ENCODE assay signal across 23 mouse cellular contexts in the genomic region with DNA sequence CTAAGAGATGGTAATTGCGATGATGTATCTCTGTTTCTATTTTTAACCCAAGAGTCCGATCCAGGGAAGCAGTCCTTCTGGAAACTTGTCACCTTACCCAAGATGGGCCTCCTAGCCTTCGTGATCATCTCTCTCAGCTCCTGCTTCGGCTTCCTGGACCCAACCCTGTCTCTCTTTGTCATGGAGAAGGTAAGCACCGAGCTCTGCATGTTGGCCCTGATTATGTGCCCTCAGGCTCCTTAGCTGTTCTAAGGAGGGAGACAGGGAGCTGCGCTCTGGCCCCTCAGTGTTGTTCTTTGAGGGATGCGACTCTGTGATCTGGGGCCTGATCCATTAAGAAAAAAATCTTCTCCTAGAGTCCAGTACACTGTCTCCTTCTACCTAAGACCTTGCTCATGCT. TPM values are rescaled to one million over a fixed set of nuclear protein-coding genes. Genes with fewer than 3 reads are reported as not detected.
A peak's percentile ranks its signal among the peaks of the same experiment; 100 is the strongest.
DNase-seq lines count a peak whose midpoint lies in the region; ATAC-seq lines count a peak whose summit lies in the region.
"Had no signal": no experiment of that assay in that cellular context is flagged by ENCODE, and none has a peak within 500 bp of the region (broad histone marks: within the 10 kb centered on the region; RNA-seq: fewer than 3 reads in every experiment).

No protein-coding gene starts in this region.

- H3K36me3 ChIP-seq in heart, embryonic 13.5 days: peaks cover 35% of the 10 kb centered on the region
- H3K36me3 ChIP-seq in heart, embryonic 11.5 days (ENCODE audit: control insufficient read depth, insufficient read depth, low read length): no peaks in the 10 kb centered on the region
- H3K36me3 ChIP-seq: G1E had no signal

- H3K4me3 ChIP-seq in heart, embryonic 13.5 days: no peak overlapping the region
- H3K4me3 ChIP-seq in heart, embryonic 11.5 days (ENCODE audit: low read depth, low read length): no peak overlapping the region
- H3K4me3 ChIP-seq: embryonic facial prominence, embryonic 10.5 days; embryonic facial prominence, embryonic 12.5 days; forebrain, embryonic 13.5 days; forebrain, embryonic 15.5 days had no signal

- WGBS in heart, embryonic 13.5 days: 57% methylated on average over 7 of the region's 7 CpGs
- 62% methylated on average over 7 of the region's 7 CpGs for WGBS in heart, embryonic 11.5 days (ENCODE audit: insufficient replicate concordance)

- H3K4me2 ChIP-seq in heart, embryonic 13.5 days: no peak overlapping the region
- no peak overlapping the region for H3K4me2 ChIP-seq in heart, embryonic 11.5 days
- H3K4me2 ChIP-seq: embryonic facial prominence, embryonic 12.5 days; forebrain, embryonic 13.5 days; forebrain, embryonic 15.5 days had no signal

- ATAC-seq in heart, embryonic 13.5 days (ENCODE audit: extremely low read depth, insufficient number of reproducible peaks, low FRiP score, low TSS enrichment): no peak
- no peak for ATAC-seq in heart, embryonic 11.5 days (replicated peaks; ENCODE audit: insufficient number of reproducible peaks, low FRiP score, low TSS enrichment)
- ATAC-seq: forebrain, embryonic 13.5 days; Patski had no signal

- H3K4me1 ChIP-seq in heart, embryonic 13.5 days: no peaks in the 10 kb centered on the region
- H3K4me1 ChIP-seq in heart, embryonic 11.5 days (ENCODE audit: control insufficient read depth, insufficient read depth, low read length): no peaks in the 10 kb centered on the region
- H3K4me1 ChIP-seq: embryonic facial prominence, embryonic 10.5 days; embryonic facial prominence, embryonic 12.5 days; forebrain, embryonic 15.5 days had no signal

- no peaks in the 10 kb centered on the region for H3K9me3 ChIP-seq in heart, embryonic 13.5 days
- no peaks in the 10 kb centered on the region for H3K9me3 ChIP-seq in heart, embryonic 11.5 days (replicated peaks; ENCODE audit: control insufficient read depth, low read length)
- H3K9me3 ChIP-seq: embryonic facial prominence, embryonic 10.5 days; embryonic facial prominence, embryonic 12.5 days; forebrain, embryonic 13.5 days; forebrain, embryonic 15.5 days; G1E had no signal

- no peak overlapping the region for H3K27ac ChIP-seq in heart, embryonic 13.5 days (replicated peaks)
- no peak overlapping the region for H3K27ac ChIP-seq in heart, embryonic 11.5 days (ENCODE audit: low read depth, low read length)
- H3K27ac ChIP-seq: embryonic facial prominence, embryonic 10.5 days; embryonic facial prominence, embryonic 12.5 days; forebrain, embryonic 13.5 days; forebrain, embryonic 15.5 days had no signal

- no peaks in the 10 kb centered on the region for H3K27me3 ChIP-seq in heart, embryonic 13.5 days (replicated peaks)
- H3K27me3 ChIP-seq in heart, embryonic 11.5 days (ENCODE audit: control insufficient read depth, insufficient read depth, low read length): no peaks in the 10 kb centered on the region
- H3K27me3 ChIP-seq: embryonic facial prominence, embryonic 12.5 days; forebrain, embryonic 13.5 days; forebrain, embryonic 15.5 days; Patski had no signal

- 0 out of 2 replicates have a peak overlapping the region, but pooled peaks have one; percentile 50 for H3K9ac ChIP-seq in heart, embryonic 13.5 days
- H3K9ac ChIP-seq in heart, embryonic 11.5 days (ENCODE audit: low read depth, low read length): no peak overlapping the region
- H3K9ac ChIP-seq: embryonic facial prominence, embryonic 12.5 days; forebrain, embryonic 13.5 days; forebrain, embryonic 15.5 days; forebrain, postnatal 0 days had no signal

- peak; percentile 62 for DNase-seq in ES-CJ7 (ENCODE audit: low read depth, low spot score)
- DNase-seq in ZHBTc4 (ENCODE audit: low read depth, low spot score): peak; percentile 72
- DNase-seq in layer of hippocampus, postnatal 10 days (ENCODE audit: low spot score in 2 of 2): no peak
- DNase-seq: adrenal gland, adult 2 months; adrenal gland, postnatal 10 days; adrenal gland, postnatal 25 days; cerebellum, adult 11-12 months; cerebellum, adult 2 months; cerebellum, adult 9-10 months; cerebellum, postnatal 10 days; cerebellum, postnatal 25 days; forebrain, postnatal 0 days had no signal

RNA-seq across cellular contexts. Expression of a gene that starts 19.5 kb away (rescaled TPM):
- polyA plus RNA-seq in heart, embryonic 13.5 days (2015; fragmentation: Nextera tagmentation; extraction: Ambion mirVana): 7.4 and 8.4 TPM in 2 replicates
- polyA plus RNA-seq in heart, embryonic 11.5 days (2014; fragmentation: Nextera tagmentation; extraction: Ambion mirVana): 8.1 and 9.3 TPM in 2 replicates
- total RNA-seq in layer of hippocampus, postnatal 10 days (2021): 10 to 100 TPM; 18.2 to 22.0 TPM
- total RNA-seq: G1E had no signal
- polyA plus RNA-seq: G1E had no signal

RNA-seq across cellular contexts. Expression of a gene that starts 29.2 kb away (rescaled TPM):
- 98.2 and 103 TPM in 2 replicates for polyA plus RNA-seq in heart, embryonic 13.5 days (2015; fragmentation: Nextera tagmentation; extraction: Ambion mirVana)
- polyA plus RNA-seq in heart, embryonic 11.5 days (2014; fragmentation: Nextera tagmentation; extraction: Ambion mirVana): 114 TPM in 2 replicates
- total RNA-seq in layer of hippocampus, postnatal 10 days (2021): 100 to 1,000 TPM; 336 to 348 TPM

RNA-seq across cellular contexts. Expression of a gene that starts 35.0 kb away (rescaled TPM):
- 0.08 TPM in 1 of 2 replicates, not detected in the other for polyA plus RNA-seq in heart, embryonic 13.5 days (2015; fragmentation: Nextera tagmentation; extraction: Ambion mirVana)
- not detected in 2 replicates for polyA plus RNA-seq in heart, embryonic 11.5 days (2014; fragmentation: Nextera tagmentation; extraction: Ambion mirVana)
- under 1 TPM in 1 of 2 experiments, not detected in 1; 0.46 TPM for total RNA-seq in layer of hippocampus, postnatal 10 days (2021)
- total RNA-seq: G1E had no signal
- polyA plus RNA-seq: C2C12; cortical plate, adult 2 months; embryonic facial prominence, embryonic 10.5 days; embryonic facial prominence, embryonic 12.5 days; forebrain, embryonic 11.5 days; forebrain, embryonic 13.5 days; forebrain, embryonic 15.5 days; forebrain, postnatal 0 days; G1E; Patski had no signal

Comparison
In these comparisons a context has a peak if more than half of its experiments do, and no peak if none do; other contexts are left out.
1. DNase-seq: peak in ES-CJ7 (single experiment) and ZHBTc4 (single experiment); none in layer of hippocampus, postnatal 10 days (0 of 2).